Mouse (Mus musculus) hindbrain, embryonic 13.5 days (tissue): ENCODE results near the gene a. TPM values are rescaled to one million over a fixed set of nuclear protein-coding genes. Genes with fewer than 3 reads are reported as not detected.
"Not testable (repeated sequence)": the region's sequence is repeated elsewhere in the genome, so short reads cannot be mapped to it uniquely, and the experiment has no call there.

Source experiments
- ATAC-seq: fragments of 200-750 bp; cut with Nextera tagmentation; 2 replicates; pipeline ENCODE4 v1.8.0; 2017; ENCODE audit warnings: moderate TSS enrichment; ENCODE audit not compliant: low FRiP score
- H3K27ac ChIP-seq: fragments of 300-500 bp; sonication (generic); 2 replicates; pipeline ENCODE4 v1.5.1; 2015; ENCODE audit warnings: inconsistent platforms, mild to moderate bottlenecking, moderate library complexity
- H3K27me3 ChIP-seq: fragments of 300-500 bp; sonication (generic); 2 replicates; pipeline ENCODE4 v1.6.1; 2015; ENCODE audit warnings: mild to moderate bottlenecking, inconsistent platforms
- H3K36me3 ChIP-seq: fragments of 300-500 bp; sonication (generic); 2 replicates; pipeline ENCODE4 v1.6.1; 2015; ENCODE audit warnings: mild to moderate bottlenecking, inconsistent platforms
- H3K4me1 ChIP-seq: fragments of 300-500 bp; sonication (generic); replicated peaks from 2 replicates; pipeline ENCODE4 v1.6.1; 2015; ENCODE audit warnings: inconsistent platforms
- H3K4me2 ChIP-seq: fragments of 300-500 bp; sonication (generic); 2 replicates; pipeline ENCODE4 v1.6.1; 2015; ENCODE audit warnings: inconsistent platforms, mild to moderate bottlenecking, moderate library complexity
- H3K4me3 ChIP-seq: fragments of 300-500 bp; sonication (generic); 2 replicates; pipeline ENCODE4 v1.5.1; 2015; ENCODE audit warnings: mild to moderate bottlenecking, inconsistent platforms
- H3K9ac ChIP-seq: fragments of 300-500 bp; sonication (generic); 2 replicates; pipeline ENCODE4 v1.6.1; 2015; ENCODE audit warnings: mild to moderate bottlenecking, inconsistent platforms
- H3K9me3 ChIP-seq: fragments of 300-500 bp; sonication (generic); 2 replicates; pipeline ENCODE4 v1.6.1; 2016; ENCODE audit warnings: inconsistent platforms
- WGBS: fragments of 180-500 bp; shearing (Covaris S2); methylation state at CpG from one replicate; pipeline ENCODE4 v1.1.7; 2015; 5-methylcytosine and 5-hydroxymethylcytosine counted together
- polyA plus RNA-seq: library from polyadenylated mRNA; unstranded; fragments of >200 nt; fragmentation: Nextera tagmentation; extraction: Ambion mirVana; gene quantifications from 2 replicates; pipeline ENCODE4 v1.2.1, GENCODE M21; 2015

Gene a
- polyA plus RNA-seq, 1 experiment from 2014 or later = 1.4 TPM

DNA sequence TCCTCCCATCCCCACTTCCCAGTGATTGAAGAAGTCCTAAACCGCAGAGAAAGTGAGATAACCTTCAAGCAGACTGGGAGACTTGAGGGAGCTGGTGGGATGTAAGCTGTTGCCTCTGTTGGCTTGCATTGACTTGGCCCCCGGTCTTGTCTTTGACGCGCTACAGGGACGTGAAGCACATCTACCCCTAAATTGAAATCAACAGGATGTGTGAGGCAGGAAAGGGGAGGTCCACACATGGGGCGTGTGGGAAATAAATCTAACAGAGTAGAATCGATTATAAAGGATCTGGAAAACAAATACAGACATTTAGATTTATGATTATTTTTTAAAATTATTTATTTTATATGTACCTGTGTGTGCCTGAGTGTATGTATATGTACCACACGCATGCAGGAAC lies 200.2 kb downstream of the a start:
- Histone ChIP-seq H3K27me3 (no peaks in the 10 kb centered on the region), H3K4me1 (no peaks in the 10 kb centered on the region), H3K9me3 (no peaks in the 10 kb centered on the region), H3K4me3 (no peak overlapping the region), H3K27ac (no peak overlapping the region), H3K36me3 (no peaks in the 10 kb centered on the region), H3K9ac (no peak overlapping the region), H3K4me2 (no peak overlapping the region)
- ATAC-seq = no peak
- 82% methylated on average over 8 of the region's 8 CpGs for WGBS

DNA sequence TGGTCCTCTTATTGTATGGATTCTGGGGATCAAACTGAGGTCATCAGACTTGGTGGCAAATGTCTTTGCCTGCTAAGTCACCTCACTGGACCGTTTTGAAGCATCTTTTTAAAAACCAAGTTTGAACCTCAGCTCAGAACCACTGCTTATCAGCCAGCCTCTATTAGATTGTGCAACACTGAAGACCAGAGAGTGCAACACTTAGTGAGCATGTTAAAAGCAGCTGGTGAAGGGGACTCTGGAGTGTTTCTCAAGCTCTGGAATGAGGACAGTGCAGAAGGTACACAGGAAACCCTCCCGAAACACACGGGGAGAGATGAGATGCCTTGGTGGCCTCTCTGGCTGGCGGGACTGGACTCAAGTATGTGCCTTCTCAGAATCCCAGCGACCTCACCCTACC lies 200.9 kb downstream of the a start:
- 87% methylated on average over 5 of the region's 5 CpGs for WGBS
- H3K4me3 ChIP-seq = no peak overlapping the region
- H3K9me3 ChIP-seq = no peaks in the 10 kb centered on the region
- H3K4me1 ChIP-seq = no peaks in the 10 kb centered on the region
- no peak overlapping the region for H3K4me2 ChIP-seq
- H3K27me3 ChIP-seq = no peaks in the 10 kb centered on the region
- no peak for ATAC-seq
- H3K27ac ChIP-seq = no peak overlapping the region
- no peaks in the 10 kb centered on the region for H3K36me3 ChIP-seq
- no peak overlapping the region for H3K9ac ChIP-seq

DNA sequence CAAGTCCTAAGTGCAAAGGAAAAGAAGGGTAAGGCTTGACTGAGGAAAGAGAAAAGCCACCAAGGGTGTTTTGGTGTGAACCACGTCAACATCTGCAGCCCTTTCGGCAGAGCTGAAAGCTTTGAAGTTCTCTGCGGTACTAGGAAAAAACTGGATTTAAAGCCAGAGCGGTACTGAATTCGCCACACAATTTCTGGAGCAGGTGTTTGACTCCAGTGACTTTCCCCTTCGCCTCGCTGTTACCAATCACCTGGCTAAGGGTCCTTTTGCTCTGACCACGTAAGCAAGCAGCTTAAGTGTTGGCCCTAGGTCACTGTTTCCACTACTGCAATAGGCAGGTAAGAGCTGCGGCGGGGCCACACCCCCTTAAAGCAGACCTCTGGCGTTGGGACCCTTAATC lies 214.3 kb downstream of the a start:
- no peak overlapping the region for H3K9ac ChIP-seq
- no peak overlapping the region for H3K4me3 ChIP-seq
- no peaks in the 10 kb centered on the region for H3K9me3 ChIP-seq
- no peak overlapping the region for H3K27ac ChIP-seq
- no peaks in the 10 kb centered on the region for H3K36me3 ChIP-seq
- 92% methylated on average over 11 of the region's 11 CpGs for WGBS
- H3K4me1 ChIP-seq = no peaks in the 10 kb centered on the region
- no peak overlapping the region for H3K4me2 ChIP-seq
- no peak for ATAC-seq
- no peaks in the 10 kb centered on the region for H3K27me3 ChIP-seq

DNA sequence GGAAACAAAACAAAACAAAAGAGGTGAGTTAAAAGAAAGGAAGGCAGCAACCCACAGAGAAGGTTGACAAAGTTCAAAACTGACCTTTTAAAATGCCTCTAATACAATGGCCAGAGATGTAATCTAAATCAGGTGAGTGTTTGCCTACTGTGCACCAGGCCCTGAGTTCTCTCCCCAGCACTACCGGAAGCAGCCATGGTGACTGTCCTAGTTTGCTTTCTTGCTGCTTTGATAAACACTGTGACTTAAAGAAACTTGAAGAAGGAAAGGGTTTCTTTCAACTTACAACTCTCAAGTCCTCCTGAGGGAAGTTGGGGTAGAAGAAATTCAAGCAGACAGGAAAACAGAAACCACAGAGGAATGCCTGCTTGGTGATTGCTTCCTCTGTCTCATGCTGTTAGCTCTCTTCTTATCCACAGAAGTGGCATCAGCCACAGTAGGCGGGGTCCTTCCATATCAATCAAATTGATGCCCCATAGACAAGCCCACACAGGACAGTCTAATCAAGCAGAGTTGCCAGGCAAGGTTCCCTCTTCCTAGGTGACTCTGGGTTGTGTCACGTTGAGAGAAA lies 220.0 kb downstream of the a start:
- Histone ChIP-seq H3K27me3 (0 out of 2 replicates have a peak, but pooled peaks cover 5% of the 10 kb centered on the region), H3K9me3 (no peaks in the 10 kb centered on the region), H3K4me2 (no peak overlapping the region), H3K9ac (no peak overlapping the region), H3K36me3 (no peaks in the 10 kb centered on the region), H3K4me3 (no peak overlapping the region), H3K4me1 (no peaks in the 10 kb centered on the region), H3K27ac (no peak overlapping the region)
- ATAC-seq = no peak
- WGBS = 59% methylated on average over 3 of the region's 3 CpGs

DNA sequence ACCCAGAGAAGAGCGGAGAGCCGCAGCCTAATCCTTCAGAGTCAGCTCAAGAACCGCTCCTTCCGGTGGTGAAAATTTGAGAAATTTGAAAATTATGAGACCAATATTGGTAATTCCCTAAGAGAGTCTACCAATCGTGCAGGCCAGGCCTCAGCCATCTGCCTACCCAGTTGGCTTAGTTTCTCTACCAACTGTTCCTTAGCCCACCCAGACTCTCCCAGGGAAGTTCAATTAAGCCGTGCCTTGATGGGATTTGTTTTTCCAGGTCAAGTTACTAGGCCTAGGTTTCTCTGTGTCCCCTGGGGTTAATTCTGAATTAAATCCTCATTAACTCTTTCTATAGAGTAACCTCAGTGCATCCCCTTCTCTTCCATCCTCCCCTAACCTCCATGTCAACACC lies 221.8 kb downstream of the a start:
- Histone ChIP-seq H3K9me3 (no peaks in the 10 kb centered on the region), H3K4me3 (no peak overlapping the region), H3K9ac (no peak overlapping the region), H3K4me2 (no peak overlapping the region), H3K36me3 (no peaks in the 10 kb centered on the region), H3K27me3 (0 out of 2 replicates have a peak, but pooled peaks cover 5% of the 10 kb centered on the region), H3K4me1 (no peaks in the 10 kb centered on the region), H3K27ac (no peak overlapping the region)
- no peak for ATAC-seq
- WGBS = 82% methylated on average over 6 of the region's 6 CpGs

DNA sequence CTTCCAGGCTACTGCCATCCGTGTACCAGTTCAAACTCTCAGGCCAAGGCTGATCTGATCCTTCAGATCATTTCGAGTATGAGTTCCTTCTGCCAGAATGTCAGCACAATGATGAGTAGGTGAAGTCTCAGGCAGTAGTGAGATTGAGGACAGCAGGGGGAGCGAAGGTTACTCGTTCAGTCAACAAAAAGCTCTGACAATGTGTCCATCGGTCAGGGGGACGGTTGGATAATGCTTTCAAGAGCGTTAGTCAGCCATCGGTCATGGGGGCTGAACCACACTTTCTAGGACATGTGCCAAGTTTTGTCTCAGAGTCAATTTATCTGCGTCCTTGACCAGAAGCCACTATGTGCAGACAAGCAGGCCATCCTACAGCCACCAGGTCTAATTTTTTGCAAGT lies 225.5 kb downstream of the a start:
- WGBS = 10% methylated on average over 6 of the region's 9 CpGs
- peaks cover 20% of the 10 kb centered on the region for H3K4me1 ChIP-seq
- not testable (repeated sequence) for H3K27ac ChIP-seq, H3K9ac ChIP-seq, H3K36me3 ChIP-seq, H3K4me3 ChIP-seq, ATAC-seq, H3K27me3 ChIP-seq, H3K4me2 ChIP-seq, H3K9me3 ChIP-seq

DNA sequence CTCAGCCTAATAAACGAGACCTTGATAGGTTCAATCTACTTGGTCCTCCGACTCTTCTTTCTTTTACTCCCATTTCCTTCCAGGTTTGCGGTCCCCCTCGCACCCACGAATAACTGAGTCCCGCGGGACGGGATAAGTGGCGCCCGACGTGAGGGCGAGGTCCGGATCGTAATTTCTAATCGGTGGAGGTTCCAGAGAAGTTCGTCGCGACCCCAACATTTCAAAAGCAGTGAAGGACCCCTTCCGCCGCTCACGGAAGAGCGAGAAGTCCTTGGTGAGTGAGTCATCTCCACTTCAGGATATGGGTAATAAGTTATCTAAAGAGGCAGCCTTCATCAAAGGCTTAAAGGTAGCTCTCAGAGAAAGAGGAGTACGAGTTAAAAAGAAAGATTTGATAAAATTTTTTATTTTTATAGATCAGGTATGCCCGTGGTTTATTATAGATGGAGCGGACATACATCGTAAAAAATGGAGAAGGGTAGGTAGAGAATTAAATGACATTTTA lies 227.1 kb downstream of the a start, which contains the start of gene Gm14226:
Gene Gm14226, plus strand, starts transcription at position 16 of the 505 bp plus-strand sequence.
- H3K4me2 ChIP-seq = peak within 1 kb of the TSS; percentile 84
- not testable (repeated sequence) for H3K9me3 ChIP-seq, ATAC-seq, H3K36me3 ChIP-seq, H3K27me3 ChIP-seq
- peaks cover 20% of the 10 kb centered on the region for H3K4me1 ChIP-seq
- H3K9ac ChIP-seq = peak within 1 kb of the TSS; percentile 70
- H3K4me3 ChIP-seq = peak within 1 kb of the TSS; percentile 47
- 2% methylated on average over 24 of the region's 26 CpGs for WGBS
- H3K27ac ChIP-seq = peak within 1 kb of the TSS; percentile 80

DNA sequence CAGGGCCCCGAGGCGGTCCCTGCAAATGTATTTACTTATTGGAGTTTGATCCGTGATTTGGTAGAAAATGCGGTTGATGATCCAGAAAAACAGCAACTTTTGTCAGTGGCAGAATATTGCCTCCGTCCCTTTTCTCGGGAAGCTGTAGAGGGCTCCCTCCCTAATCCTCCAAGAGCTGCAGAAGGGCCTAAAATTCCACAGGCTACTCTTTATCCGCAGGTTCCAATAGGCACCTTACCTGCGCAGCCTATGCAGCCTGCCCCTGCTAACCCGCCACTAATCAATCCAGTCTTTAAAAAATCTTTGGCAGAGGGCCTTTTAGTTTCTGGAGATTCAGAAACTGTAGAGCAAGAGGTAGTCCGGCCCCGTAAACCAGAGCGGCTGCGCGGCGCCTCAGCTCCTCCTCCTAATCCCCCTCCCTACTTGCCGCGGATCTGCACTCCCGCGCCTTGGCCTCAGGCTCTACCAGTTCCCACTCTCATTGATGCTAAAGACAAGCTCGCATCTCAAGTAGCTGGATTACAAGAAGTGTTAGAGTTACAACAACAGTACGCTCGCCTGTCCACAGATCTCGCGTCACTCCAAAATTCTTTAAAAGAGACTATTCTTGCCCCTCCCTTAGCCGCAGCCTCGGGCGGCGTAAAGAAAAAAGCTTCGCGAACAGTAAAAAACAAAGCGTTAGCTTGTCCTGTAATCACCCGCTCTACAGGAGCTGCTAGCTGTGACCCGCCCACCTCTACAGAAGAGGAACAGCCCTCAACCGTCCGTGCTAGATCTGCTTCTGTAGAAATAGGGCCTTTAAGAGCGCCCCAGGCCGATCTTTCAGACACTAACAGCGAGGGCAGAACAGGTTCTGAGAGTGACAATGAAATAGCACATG lies 227.8 kb downstream of the a start:
- Histone ChIP-seq H3K4me2 (peak overlapping the region; percentile 84), H3K36me3 (no peaks in the 10 kb centered on the region), H3K4me1 (peaks cover 20% of the 10 kb centered on the region), H3K4me3 (peak overlapping the region; percentile 47), H3K27me3 (0 out of 2 replicates have a peak, but pooled peaks cover 2% of the 10 kb centered on the region), H3K9ac (peak overlapping the region; percentile 70), H3K9me3 (no peaks in the 10 kb centered on the region), H3K27ac (peak overlapping the region; percentile 80)
- WGBS = under 1% methylated on average over 38 of the region's 38 CpGs
- ATAC-seq = peak; percentile 94

DNA sequence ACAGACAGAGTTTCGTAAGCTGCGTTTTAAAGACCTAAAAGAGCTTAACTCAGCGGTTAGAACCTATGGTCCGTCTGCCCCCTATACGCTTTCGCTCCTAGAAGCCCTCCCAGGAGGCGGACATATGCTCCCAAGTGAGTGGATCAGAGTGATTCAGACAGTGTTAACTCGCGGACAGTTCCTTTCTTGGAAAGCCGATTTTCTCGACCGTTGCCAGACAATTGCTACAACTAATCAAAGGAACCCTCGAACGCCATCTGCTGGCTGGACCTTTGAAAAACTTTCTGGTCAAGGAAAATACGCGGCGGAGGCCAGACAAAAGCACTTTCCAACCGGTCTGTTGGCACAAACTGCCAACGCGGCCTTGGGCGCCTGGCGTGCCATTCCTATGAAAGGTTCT lies 228.5 kb downstream of the a start:
- WGBS = under 1% methylated on average over 22 of the region's 22 CpGs
- ATAC-seq = peak; percentile 82
- H3K36me3 ChIP-seq = no peaks in the 10 kb centered on the region
- peak overlapping the region; percentile 70 for H3K9ac ChIP-seq
- H3K9me3 ChIP-seq = no peaks in the 10 kb centered on the region
- no peaks in the 10 kb centered on the region for H3K27me3 ChIP-seq
- H3K4me3 ChIP-seq = peak overlapping the region; percentile 47
- peak overlapping the region; percentile 84 for H3K4me2 ChIP-seq
- peak overlapping the region; percentile 80 for H3K27ac ChIP-seq
- H3K4me1 ChIP-seq = peaks cover 20% of the 10 kb centered on the region

DNA sequence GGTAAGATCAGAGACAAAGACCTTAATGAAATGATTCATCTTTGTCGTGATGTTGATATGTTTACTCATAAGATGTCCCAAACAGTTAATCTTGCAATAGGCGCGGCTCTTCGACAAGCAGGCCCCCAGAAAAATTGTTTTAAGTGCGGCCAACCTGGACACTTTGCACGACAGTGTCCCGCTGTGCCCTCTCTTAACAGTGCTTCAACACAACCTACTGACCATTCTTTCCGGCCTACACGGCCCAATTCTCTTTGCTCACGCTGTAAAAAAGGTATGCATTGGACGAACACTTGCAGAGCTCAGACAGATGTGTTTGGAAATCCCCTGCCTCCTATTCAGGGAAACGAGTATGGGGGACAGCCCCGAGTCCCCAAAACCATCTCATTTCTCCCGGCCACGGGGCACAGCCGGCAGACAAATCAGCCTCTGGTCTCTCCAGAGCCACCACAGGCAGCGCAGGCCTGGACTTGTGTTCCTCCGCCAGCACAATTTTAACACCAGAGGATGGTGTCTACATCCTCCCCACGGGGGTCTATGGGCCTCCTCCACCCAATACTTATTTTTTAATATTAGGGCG lies 229.1 kb downstream of the a start:
- Histone ChIP-seq H3K27ac (peak overlapping the region; percentile 80; the same call in 1 of the 2 replicates), H3K4me2 (peak overlapping the region; percentile 84), H3K4me1 (peaks cover 20% of the 10 kb centered on the region)
- H3K36me3 ChIP-seq, H3K9me3 ChIP-seq, H3K4me3 ChIP-seq, H3K27me3 ChIP-seq, H3K9ac ChIP-seq: not testable (repeated sequence)
- WGBS = 17% methylated on average over 20 of the region's 20 CpGs
- ATAC-seq = 0 out of 2 replicates have a peak, but pooled peaks have one; percentile 12

DNA sequence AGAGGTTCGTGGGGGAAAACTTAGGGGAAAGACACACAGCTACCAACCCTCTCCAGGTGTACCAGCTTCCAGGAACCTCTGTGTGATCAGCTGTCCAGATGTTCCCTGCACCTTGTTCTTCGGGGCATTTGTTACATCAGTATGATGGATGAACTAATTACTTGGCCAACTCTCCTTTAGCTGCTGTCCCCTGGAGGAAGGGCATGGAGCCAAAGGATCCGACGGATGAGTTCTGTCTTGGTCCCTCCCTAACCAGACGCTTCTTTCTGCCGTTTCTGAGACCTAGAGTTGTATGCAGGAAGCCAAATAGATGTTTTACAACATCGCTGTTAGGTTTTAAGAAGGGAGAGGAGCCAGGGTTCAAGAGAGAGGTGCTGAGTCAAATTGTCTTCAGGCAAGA lies 239.6 kb downstream of the a start:
- WGBS = 68% methylated on average over 7 of the region's 7 CpGs
- Histone ChIP-seq H3K9me3 (no peaks in the 10 kb centered on the region), H3K36me3 (no peaks in the 10 kb centered on the region), H3K9ac (no peak overlapping the region), H3K4me1 (0 out of 2 replicates have a peak, but pooled peaks cover 5% of the 10 kb centered on the region), H3K27me3 (no peaks in the 10 kb centered on the region), H3K27ac (no peak overlapping the region), H3K4me3 (no peak overlapping the region), H3K4me2 (no peak overlapping the region)
- no peak for ATAC-seq

DNA sequence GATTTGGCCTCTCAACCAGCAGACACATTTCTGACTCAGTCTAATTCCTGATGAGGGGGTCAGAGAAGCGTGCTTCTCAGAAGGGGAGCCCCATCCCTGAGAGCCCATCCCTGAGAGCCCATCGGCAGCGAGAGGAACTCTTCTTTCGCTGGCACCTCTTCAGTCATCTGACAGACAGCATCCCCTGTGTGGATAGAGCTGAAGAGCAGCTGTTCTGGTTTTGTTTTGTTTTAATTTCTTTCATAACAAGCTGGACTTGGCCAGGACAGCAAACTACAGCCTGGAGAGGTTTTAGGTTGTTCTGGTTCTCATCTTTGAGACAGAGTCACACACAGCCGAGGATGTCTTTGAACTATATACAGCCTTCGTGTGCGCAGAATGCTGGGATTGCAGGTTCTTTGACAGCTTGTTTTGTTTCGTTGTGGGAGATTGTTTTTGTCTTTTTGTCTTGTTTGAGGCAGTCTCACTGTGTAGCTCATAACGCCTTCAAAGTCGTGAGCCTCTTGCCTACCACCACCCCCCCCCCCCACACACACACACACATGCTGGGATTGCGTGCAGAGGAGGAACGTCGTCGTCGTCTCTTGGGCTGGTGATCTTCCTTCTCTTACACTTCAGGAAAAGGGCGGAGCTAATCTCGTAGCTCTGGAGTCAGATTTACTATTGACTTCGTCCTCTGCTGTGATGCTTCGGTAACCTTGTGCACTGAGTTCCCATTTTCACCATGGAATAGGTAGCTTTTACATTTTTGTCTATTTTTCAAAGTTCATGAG lies 241.9 kb downstream of the a start:
- Histone ChIP-seq H3K27ac (no peak overlapping the region), H3K27me3 (no peaks in the 10 kb centered on the region), H3K36me3 (no peaks in the 10 kb centered on the region), H3K9ac (no peak overlapping the region), H3K4me2 (no peak overlapping the region), H3K4me1 (0 out of 2 replicates have a peak, but pooled peaks cover 5% of the 10 kb centered on the region), H3K9me3 (no peaks in the 10 kb centered on the region), H3K4me3 (no peak overlapping the region)
- no peak for ATAC-seq
- WGBS = 47% methylated on average over 19 of the region's 19 CpGs
